Mouse (Mus musculus) testis, adult 2 months (tissue): ENCODE measurements around the gene Gpr158. TPM values are rescaled to one million over a fixed set of nuclear protein-coding genes. Genes with fewer than 3 reads are reported as not detected.

Source experiments
- H3K27ac ChIP-seq: fragments of 200-500 bp; 2 replicates; pipeline ENCODE4 v1.5.1; 2012; ENCODE audit warnings: low read depth, low read length; ENCODE audit not compliant: control insufficient read depth, insufficient read depth
- H3K27me3 ChIP-seq: fragments of 200-500 bp; 2 replicates; pipeline ENCODE4 v1.6.1; 2012; ENCODE audit warnings: mild to moderate bottlenecking, low read length, moderate library complexity; ENCODE audit not compliant: control insufficient read depth, insufficient read depth
- H3K36me3 ChIP-seq: fragments of 200-500 bp; 2 replicates; pipeline ENCODE4 v1.6.1; 2012; ENCODE audit warnings: mild to moderate bottlenecking, low read length; ENCODE audit not compliant: control insufficient read depth, insufficient read depth
- H3K4me1 ChIP-seq: fragments of 200-500 bp; 2 replicates; pipeline ENCODE4 v1.6.1; 2012; ENCODE audit warnings: low read length; ENCODE audit not compliant: control insufficient read depth, insufficient read depth
- H3K4me3 ChIP-seq: fragments of 200-500 bp; 2 replicates; pipeline ENCODE4 v1.5.1; 2012; ENCODE audit warnings: low read depth, mild to moderate bottlenecking, low read length, moderate library complexity, mixed read lengths; ENCODE audit not compliant: control insufficient read depth
- CTCF ChIP-seq: fragments of 200-500 bp; IDR thresholded peaks from 2 replicates; pipeline ENCODE4 v1.5.1; 2012; ENCODE audit warnings: low read depth, mild to moderate bottlenecking, inconsistent platforms, low read length, moderate library complexity; ENCODE audit not compliant: control insufficient read depth, insufficient read depth, insufficient replicate concordance
- POLR2A ChIP-seq: fragments of 200-500 bp; IDR thresholded peaks from 2 replicates; pipeline ENCODE4 v1.6.1; 2012; ENCODE audit warnings: low read depth, mild to moderate bottlenecking, inconsistent platforms, low read length, moderate library complexity; ENCODE audit not compliant: control insufficient read depth
- polyA plus RNA-seq: library from polyadenylated mRNA; depleted of rRNA; stranded (reverse); fragments of >200 nt; gene quantifications from 2 replicates; pipeline ENCODE4 v1.2.3, GENCODE M21; 2012; rRNA removed

Gene Gpr158
- polyA plus RNA-seq, 1 experiment = 0.28 TPM

- Histone ChIP-seq H3K27me3 (no peaks in the 10 kb centered on the region), H3K27ac (no peak overlapping the region), H3K4me3 (no peak overlapping the region), H3K4me1 (no peaks in the 10 kb centered on the region), H3K36me3 (no peaks in the 10 kb centered on the region)
- TF ChIP-seq POLR2A = no peak
- TF ChIP-seq CTCF = no peak
These were observed 360.7 kb downstream of the Gpr158 start for GRCm38 (mm10) chr2:21728075-21728474.

DNA sequence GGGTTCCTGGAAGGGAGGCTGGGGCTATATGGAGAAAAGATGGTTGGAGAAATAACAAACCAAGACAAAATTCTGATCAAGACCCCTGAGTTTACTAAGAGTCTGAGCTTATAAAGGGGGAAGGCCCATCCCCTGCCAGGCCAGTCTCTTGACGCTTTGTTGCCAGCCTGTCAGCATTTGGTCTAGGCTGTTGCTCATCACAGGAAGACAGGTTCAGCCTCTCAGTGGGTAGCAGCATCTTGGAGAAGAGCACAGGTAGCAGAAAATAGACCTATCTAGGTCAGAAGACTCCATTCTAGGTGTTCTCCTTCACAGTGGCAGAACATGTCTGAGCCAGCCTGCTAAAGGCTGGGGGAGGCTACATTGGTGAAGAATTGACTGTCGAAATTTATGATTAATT, 416.4 kb downstream of the Gpr158 start:
- TF ChIP-seq POLR2A = no peak
- no peak for TF ChIP-seq CTCF
- H3K36me3 ChIP-seq = no peaks in the 10 kb centered on the region
- no peak overlapping the region for H3K4me3 ChIP-seq
- no peaks in the 10 kb centered on the region for H3K4me1 ChIP-seq
- no peaks in the 10 kb centered on the region for H3K27me3 ChIP-seq
- H3K27ac ChIP-seq = no peak overlapping the region

DNA sequence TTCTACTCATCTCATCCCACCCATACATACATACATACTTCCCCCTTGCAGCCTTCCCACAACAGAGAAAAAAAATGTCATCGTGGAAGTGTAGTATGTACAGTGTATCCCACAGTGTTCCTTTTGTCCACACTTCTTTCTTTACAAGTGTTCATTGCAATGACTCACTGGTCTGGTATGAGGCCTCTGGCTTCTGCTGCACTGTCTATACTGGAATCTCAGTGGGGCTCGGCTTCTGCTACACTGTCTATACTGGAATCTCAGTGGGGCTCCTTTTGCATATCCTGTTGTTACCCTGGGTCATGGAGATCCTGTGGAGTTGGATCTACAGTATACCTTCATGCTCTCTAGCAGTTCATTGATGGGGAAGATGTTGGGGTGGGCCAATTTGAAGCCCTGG, 425.8 kb downstream of the Gpr158 start:
- Histone ChIP-seq H3K36me3 (no peaks in the 10 kb centered on the region), H3K4me1 (no peaks in the 10 kb centered on the region), H3K27me3 (no peaks in the 10 kb centered on the region), H3K27ac (no peak overlapping the region), H3K4me3 (no peak overlapping the region)
- TF ChIP-seq POLR2A (no peak), CTCF (no peak)

- Histone ChIP-seq H3K27me3 (no peaks in the 10 kb centered on the region), H3K4me3 (no peak overlapping the region), H3K4me1 (no peaks in the 10 kb centered on the region), H3K27ac (no peak overlapping the region), H3K36me3 (no peaks in the 10 kb centered on the region)
- TF ChIP-seq POLR2A (no peak), CTCF (no peak)
These were observed 432.3 kb downstream of the Gpr158 start for GRCm38 (mm10) chr2:21799616-21800015.

DNA sequence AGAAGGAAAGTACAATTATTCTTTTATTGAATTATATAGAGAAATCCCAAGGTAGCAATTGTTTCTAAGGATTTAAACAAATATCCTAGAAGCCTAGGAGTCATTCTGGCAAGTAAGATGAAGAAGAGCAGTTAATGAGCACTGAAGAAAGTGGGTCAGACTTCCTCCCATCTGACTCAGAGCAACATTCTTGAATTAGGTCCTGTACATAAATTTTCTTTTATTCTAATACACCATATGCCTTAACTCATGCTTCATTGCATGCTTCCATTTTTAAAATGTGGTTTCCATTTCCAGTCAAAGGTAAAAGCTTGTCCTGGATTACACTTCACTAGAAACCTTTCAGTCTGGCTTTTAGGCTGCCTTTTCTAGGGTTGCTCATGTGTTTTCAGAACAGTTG, 432.7 kb downstream of the Gpr158 start:
- H3K27ac ChIP-seq = no peak overlapping the region
- H3K36me3 ChIP-seq = no peaks in the 10 kb centered on the region
- no peak for TF ChIP-seq CTCF
- TF ChIP-seq POLR2A = no peak
- H3K4me3 ChIP-seq = no peak overlapping the region
- no peaks in the 10 kb centered on the region for H3K4me1 ChIP-seq
- H3K27me3 ChIP-seq = no peaks in the 10 kb centered on the region

DNA sequence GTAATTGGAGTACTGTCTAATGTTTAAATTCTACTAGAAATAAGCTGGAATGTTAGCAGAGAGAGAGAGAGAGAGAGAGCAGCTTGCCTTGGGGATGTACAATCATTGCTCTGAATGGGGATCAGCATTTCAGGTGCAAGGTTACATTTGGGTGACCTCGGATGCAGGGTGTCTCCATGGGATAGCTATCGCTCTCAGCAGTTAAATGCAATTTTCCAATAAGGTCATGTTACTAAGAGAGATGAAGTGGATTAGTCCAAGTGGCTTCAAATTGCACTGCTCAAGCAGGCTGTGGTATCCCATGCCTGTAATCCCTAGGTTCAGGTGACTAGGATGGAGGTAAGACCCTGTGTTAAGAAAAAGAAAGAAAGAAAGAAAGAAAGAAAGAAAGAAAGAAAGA, 441.2 kb downstream of the Gpr158 start:
- H3K4me3 ChIP-seq = no peak overlapping the region
- H3K36me3 ChIP-seq = no peaks in the 10 kb centered on the region
- TF ChIP-seq POLR2A (no peak), CTCF (no peak)
- no peaks in the 10 kb centered on the region for H3K4me1 ChIP-seq
- no peak overlapping the region for H3K27ac ChIP-seq
- no peaks in the 10 kb centered on the region for H3K27me3 ChIP-seq

- Histone ChIP-seq H3K4me1 (no peaks in the 10 kb centered on the region), H3K4me3 (no peak overlapping the region), H3K27me3 (no peaks in the 10 kb centered on the region), H3K27ac (no peak overlapping the region), H3K36me3 (no peaks in the 10 kb centered on the region)
- no peak for TF ChIP-seq POLR2A
- TF ChIP-seq CTCF = no peak
These were observed 443.1 kb downstream of the Gpr158 start for GRCm38 (mm10) chr2:21810431-21810830.

DNA sequence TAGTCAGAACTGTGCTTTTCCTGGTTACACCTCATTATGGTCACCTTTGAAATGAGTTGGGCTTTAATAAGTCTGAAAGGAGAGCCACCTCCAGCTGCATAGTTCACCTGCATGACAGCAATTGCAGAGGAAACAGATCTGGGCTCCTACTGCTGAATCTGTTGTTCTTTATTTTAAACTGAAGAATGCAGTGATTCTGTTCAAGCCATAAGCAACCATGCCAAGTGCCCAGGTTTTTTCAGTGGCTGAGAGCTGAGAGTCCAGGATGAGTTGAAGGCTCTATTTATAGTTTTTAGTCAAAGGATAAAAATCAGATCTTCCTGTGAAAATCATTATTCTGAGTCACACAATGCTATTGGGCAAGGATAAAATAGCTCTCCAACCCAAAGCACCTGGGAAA, 496.7 kb downstream of the Gpr158 start:
- Histone ChIP-seq H3K4me3 (no peak overlapping the region), H3K27ac (no peak overlapping the region), H3K27me3 (no peaks in the 10 kb centered on the region), H3K36me3 (no peaks in the 10 kb centered on the region), H3K4me1 (no peaks in the 10 kb centered on the region)
- no peak for TF ChIP-seq CTCF
- no peak for TF ChIP-seq POLR2A

Other genes starting within 250 kb of the Gpr158 start
- 33.5 and 41.4 TPM in 2 replicates for gene Enkur, start 162.2 kb upstream of the Gpr158 start, polyA plus RNA-seq
- 17.1 and 20.6 TPM in 2 replicates for gene Thnsl1, start 161.8 kb upstream of the Gpr158 start, polyA plus RNA-seq